Mouse (Mus musculus): ENCODE data around the gene Afap1l2. TPM values are rescaled to one million over a fixed set of nuclear protein-coding genes. Genes with fewer than 3 reads are reported as not detected.

Gene Afap1l2
- polyA plus RNA-seq, 1 experiment from 2014 or later: 1.1 TPM

DNA sequence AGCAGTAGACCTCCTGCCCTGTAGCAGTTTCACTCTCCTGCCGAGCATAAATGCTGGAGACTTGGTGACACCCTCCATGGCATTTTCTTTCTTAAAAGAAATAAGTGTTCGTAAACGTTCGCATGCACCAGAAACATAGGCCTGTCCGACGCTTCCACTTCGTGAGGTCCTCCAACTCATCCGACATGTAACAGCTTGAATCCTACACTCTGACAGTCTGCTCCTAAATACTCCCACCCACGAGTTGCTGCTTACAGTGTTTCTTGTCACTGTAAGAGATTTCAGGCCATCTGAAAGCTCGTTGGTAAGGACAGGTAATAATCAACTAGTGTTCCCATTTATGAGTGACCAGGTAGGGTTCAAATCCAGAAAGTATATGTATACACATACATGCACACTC, 120.1 kb downstream of the Afap1l2 start:
- H3K27me3 ChIP-seq (ENCODE audit: low read depth, poor library complexity, severe bottlenecking): peaks cover 15% of the 10 kb centered on the region
- H3K4me3 ChIP-seq: no peak overlapping the region
- H3K4me1 ChIP-seq: peaks cover 62% of the 10 kb centered on the region
- H3K27ac ChIP-seq: no peak overlapping the region
- no peak for DNase-seq (ENCODE audit: low spot score)
- H3K36me3 ChIP-seq: no peaks in the 10 kb centered on the region
- WGBS: 88% methylated on average over 10 of the region's 10 CpGs
- H3K9me3 ChIP-seq (replicated peaks): no peaks in the 10 kb centered on the region

DNA sequence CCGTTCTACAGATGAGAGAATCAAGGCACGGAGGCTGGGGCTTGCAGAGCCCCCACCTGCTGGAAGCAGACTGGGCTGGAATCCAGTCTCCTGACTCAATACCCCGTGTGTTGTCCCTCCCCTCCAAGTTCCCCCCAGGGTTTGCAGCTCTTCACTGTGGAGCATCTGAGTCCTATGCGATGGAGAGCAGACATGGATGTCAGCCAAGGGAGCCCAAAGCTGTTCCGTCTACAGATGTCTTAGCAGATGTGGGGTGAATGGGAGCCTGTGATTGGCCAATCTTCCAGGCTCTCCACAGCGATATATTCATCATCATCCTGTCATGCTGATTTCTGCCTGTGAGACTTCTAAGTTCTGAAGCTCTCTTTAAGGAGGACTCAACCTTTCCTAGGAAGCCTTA, 130.7 kb downstream of the Afap1l2 start:
- Histone ChIP-seq H3K27me3 (ENCODE audit: low read depth, poor library complexity, severe bottlenecking) (peaks cover 90% of the 10 kb centered on the region), H3K36me3 (no peaks in the 10 kb centered on the region), H3K9me3 (replicated peaks) (no peaks in the 10 kb centered on the region), H3K4me3 (no peak overlapping the region), H3K4me1 (peaks cover 39% of the 10 kb centered on the region), H3K27ac (no peak overlapping the region)
- no peak for DNase-seq (ENCODE audit: low spot score)
- WGBS: 82% methylated on average over 6 of the region's 6 CpGs

DNA sequence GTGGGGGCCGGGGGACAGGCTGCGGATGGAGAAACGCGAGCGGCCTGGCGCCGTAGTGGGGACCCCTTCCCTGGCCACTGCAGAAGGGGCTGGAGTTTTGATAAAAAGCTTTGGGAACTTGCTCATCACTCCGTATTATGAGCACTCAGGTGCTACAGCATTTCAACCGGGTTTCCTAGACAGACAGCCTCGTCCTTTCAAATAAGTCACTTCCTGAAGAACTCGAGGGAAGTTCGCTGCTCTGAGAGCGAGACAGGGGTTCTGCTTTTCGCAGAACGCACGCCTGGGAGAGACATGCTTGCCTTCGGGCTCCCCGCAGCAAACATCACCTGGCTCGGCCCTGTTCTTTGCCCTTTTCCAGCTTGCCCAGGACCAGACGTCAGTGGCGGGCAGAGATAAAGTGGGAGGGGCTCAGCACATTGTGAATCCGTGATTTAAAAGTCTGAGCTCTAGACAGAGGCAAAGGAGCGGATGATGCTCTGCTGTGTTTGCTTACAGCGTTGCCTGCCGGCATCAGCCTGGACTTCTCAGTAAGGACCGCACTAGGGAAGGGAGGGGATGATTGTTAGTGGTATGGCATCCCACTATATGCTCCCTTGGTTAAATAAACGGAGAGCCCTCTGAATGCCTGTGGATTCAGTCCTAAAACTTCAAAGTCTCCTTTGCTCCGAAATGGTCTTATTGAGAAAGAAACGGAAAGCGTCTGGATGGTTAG, 133.3 kb downstream of the Afap1l2 start:
- peak overlapping the region; percentile 61 for H3K4me3 ChIP-seq
- peak overlapping the region; percentile 78 for H3K27ac ChIP-seq
- WGBS: 10% methylated on average over 30 of the region's 30 CpGs
- no peaks in the 10 kb centered on the region for H3K36me3 ChIP-seq
- DNase-seq (ENCODE audit: low spot score): peak; percentile 56
- peaks cover 91% of the 10 kb centered on the region for H3K27me3 ChIP-seq (ENCODE audit: low read depth, poor library complexity, severe bottlenecking)
- H3K4me1 ChIP-seq: peaks cover 22% of the 10 kb centered on the region
- no peaks in the 10 kb centered on the region for H3K9me3 ChIP-seq (replicated peaks)

DNA sequence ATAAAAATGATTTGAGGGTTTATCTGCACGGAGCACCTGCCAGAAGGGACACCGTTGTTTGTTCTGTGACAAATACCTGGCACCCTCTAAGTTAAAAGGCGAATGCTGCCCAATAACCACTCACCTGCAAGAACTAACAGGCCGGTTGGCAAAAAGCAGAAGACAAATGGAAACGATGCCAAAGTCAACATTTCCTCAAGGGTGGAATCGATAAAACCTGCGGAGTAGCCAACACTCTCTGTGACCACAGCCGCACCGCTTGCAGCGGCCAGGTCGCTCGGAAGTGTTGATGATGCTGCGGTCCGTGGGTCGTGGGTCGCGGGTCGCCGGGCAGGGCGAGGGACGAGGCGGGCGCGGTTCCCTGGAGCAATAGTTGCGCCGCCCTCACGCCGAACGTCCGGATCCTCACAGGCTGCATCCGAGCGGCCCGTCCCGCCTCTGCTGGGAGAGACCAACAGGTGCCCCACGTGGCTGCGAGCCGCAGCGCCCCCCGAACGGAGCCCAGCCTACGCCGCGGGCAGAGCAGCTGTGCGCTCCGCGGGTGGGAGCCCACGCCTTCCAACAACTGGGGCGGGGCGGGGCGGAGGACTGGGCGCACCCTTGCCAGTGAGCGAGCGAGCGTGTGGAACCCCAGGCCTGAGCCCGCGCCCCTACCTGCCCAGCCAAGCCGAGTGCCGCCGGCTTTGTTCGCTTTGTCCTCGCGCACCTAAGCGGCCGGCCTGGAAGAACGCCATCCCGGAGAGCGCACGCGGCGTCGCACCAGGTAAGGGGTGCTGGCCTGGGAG, 134.0 kb downstream of the Afap1l2 start, which contains the start of gene Vwa2:
Gene Vwa2 (plus strand): TSS at position 434 of the 785 bp plus-strand sequence.
- Histone ChIP-seq H3K36me3 (no peaks in the 10 kb centered on the region), H3K4me3 (peak within 1 kb of the TSS; percentile 61), H3K4me1 (peaks cover 19% of the 10 kb centered on the region), H3K9me3 (replicated peaks) (no peaks in the 10 kb centered on the region), H3K27ac (peak within 1 kb of the TSS; percentile 78), H3K27me3 (ENCODE audit: low read depth, poor library complexity, severe bottlenecking) (peaks cover 98% of the 10 kb centered on the region)
- DNase-seq (ENCODE audit: low spot score): peak; percentile 68
- WGBS: 2% methylated on average over 71 of the region's 71 CpGs

GRCm38 (mm10) chr19:56867701-56868100, 140.3 kb downstream of the Afap1l2 start:
- WGBS: 66% methylated on average over 4 of the region's 4 CpGs
- H3K4me1 ChIP-seq: 0 out of 2 replicates have a peak, but pooled peaks cover 4% of the 10 kb centered on the region
- H3K4me3 ChIP-seq: no peak overlapping the region
- H3K36me3 ChIP-seq: no peaks in the 10 kb centered on the region
- H3K27me3 ChIP-seq (ENCODE audit: low read depth, poor library complexity, severe bottlenecking): peaks cover 86% of the 10 kb centered on the region
- no peaks in the 10 kb centered on the region for H3K9me3 ChIP-seq (replicated peaks)
- no peak for DNase-seq (ENCODE audit: low spot score)
- H3K27ac ChIP-seq: no peak overlapping the region

Other genes with a start within 250 kb of the Afap1l2 start
- gene Ccdc186, start 186.0 kb downstream of the Afap1l2 start, polyA plus RNA-seq (2016; fragmentation: Nextera tagmentation; extraction: Ambion mirVana): 11.5 and 15.9 TPM in 2 replicates
- gene Tdrd1, start 182.0 kb downstream of the Afap1l2 start, polyA plus RNA-seq (2016; fragmentation: Nextera tagmentation; extraction: Ambion mirVana): 0.84 and 0.98 TPM in 2 replicates
- 3.7 and 4.9 TPM in 2 replicates for gene Vwa2, start 134.0 kb downstream of the Afap1l2 start, polyA plus RNA-seq (2016; fragmentation: Nextera tagmentation; extraction: Ambion mirVana)